Mouse (Mus musculus) heart, postnatal 14 days (tissue): ENCODE results near the gene Kcnh7. TPM values are rescaled to one million over a fixed set of nuclear protein-coding genes. Genes with fewer than 3 reads are reported as not detected.
A peak's percentile ranks its signal among the peaks of the same experiment; 100 is the strongest.

Experiments
- DNase-seq, 2 experiments: peaks; one replicate each; pipeline ENCODE4 v3.0.0; 2021 to 2022
- intact Hi-C: fragments of 180-260 bp; cut with DNase I; formaldehyde crosslinking; loops from one replicate; pipeline ENCODE4 v1.15.1; 2025
- long read RNA-seq, 2 experiments: library from polyadenylated mRNA; stranded (forward); transcript quantifications; one replicate each; pipeline ENCODE4 v2.0.0; 2021
- total RNA-seq, 2 experiments: library from RNA; stranded (reverse); gene quantifications; 2 replicates each; pipeline ENCODE4 v1.2.3; 2021

The Kcnh7 gene
- total RNA-seq, result under 1 TPM; 0.10 to 0.26 TPM
- long read RNA-seq, experiment 1, result 0 reads
- long read RNA-seq, experiment 2, result 0 reads

GRCm38 (mm10) chr2:63183563-63184545 lies at the start of gene Kcnh7:
Kcnh7 (minus strand) TSS chr2:63184287.
- intact Hi-C loops, result no loop called here
- peak in 1 of 2 experiments; percentile 0 for DNase-seq

GRCm38 (mm10) chr2:63207435-63207834 lies 23.3 kb upstream of the Kcnh7 start:
- no peak for DNase-seq
- intact Hi-C loops, result no loop called here

GRCm38 (mm10) chr2:63186014-63186413 lies 1.9 kb upstream of the Kcnh7 start:
- peak in 1 of 2 experiments; percentile 14 for DNase-seq
- intact Hi-C loops, result no loop called here

- DNase-seq, result no peak
- intact Hi-C loops, result no loop called here
These were observed 704 bp upstream of the Kcnh7 start for GRCm38 (mm10) chr2:63184551-63185430.

GRCm38 (mm10) chr2:63153701-63154100 lies 30.4 kb downstream of the Kcnh7 start:
- intact Hi-C loops, result no loop called here
- DNase-seq, result no peak

- intact Hi-C loops, result no loop called here
- no peak for DNase-seq
These were observed 56.1 kb downstream of the Kcnh7 start for GRCm38 (mm10) chr2:63127762-63128516.

GRCm38 (mm10) chr2:63120316-63120715 lies 63.8 kb downstream of the Kcnh7 start:
- DNase-seq, result no peak
- intact Hi-C loops, result no loop called here

GRCm38 (mm10) chr2:63117209-63118193 lies 66.6 kb downstream of the Kcnh7 start:
- no peak for DNase-seq
- intact Hi-C loops, result no loop called here

- no peak for DNase-seq
These were observed 78.1 kb downstream of the Kcnh7 start for GRCm38 (mm10) chr2:63105971-63106370.

GRCm38 (mm10) chr2:63099676-63100075 lies 84.4 kb downstream of the Kcnh7 start:
- intact Hi-C loops, result no loop called here
- DNase-seq, result no peak

More at GRCm38 (mm10) chr2:63105971-63106370, 78.1 kb downstream of the Kcnh7 start:
- intact Hi-C loops, result no loop called here

GRCm38 (mm10) chr2:63091775-63092174 lies 92.3 kb downstream of the Kcnh7 start:
- intact Hi-C loops, result no loop called here
- DNase-seq, result no peak

- DNase-seq, result no peak
- intact Hi-C loops, result no loop called here
These were observed 93.6 kb downstream of the Kcnh7 start for GRCm38 (mm10) chr2:63090447-63090846.

- no peak for DNase-seq
- intact Hi-C loops, result no loop called here
These were observed 125.7 kb downstream of the Kcnh7 start for GRCm38 (mm10) chr2:63058386-63058785.

- intact Hi-C loops, result no loop called here
- DNase-seq, result no peak
These were observed 134.2 kb downstream of the Kcnh7 start for GRCm38 (mm10) chr2:63049884-63050283.

GRCm38 (mm10) chr2:63039718-63040117 lies 144.4 kb downstream of the Kcnh7 start:
- no peak for DNase-seq
- intact Hi-C loops, result no loop called here

GRCm38 (mm10) chr2:63014909-63015308 lies 169.2 kb downstream of the Kcnh7 start:
- intact Hi-C loops, result no loop called here
- DNase-seq, result no peak

GRCm38 (mm10) chr2:63009141-63009540 lies 174.9 kb downstream of the Kcnh7 start:
- intact Hi-C loops, result no loop called here
- no peak for DNase-seq

GRCm38 (mm10) chr2:63002784-63003183 lies 181.3 kb downstream of the Kcnh7 start:
- no peak for DNase-seq
- intact Hi-C loops, result no loop called here

- no peak for DNase-seq
- intact Hi-C loops, result no loop called here
These were observed 186.4 kb downstream of the Kcnh7 start for GRCm38 (mm10) chr2:62997692-62998091.
